Mouse (Mus musculus): ENCODE results near the gene Frg2f1.

DNA sequence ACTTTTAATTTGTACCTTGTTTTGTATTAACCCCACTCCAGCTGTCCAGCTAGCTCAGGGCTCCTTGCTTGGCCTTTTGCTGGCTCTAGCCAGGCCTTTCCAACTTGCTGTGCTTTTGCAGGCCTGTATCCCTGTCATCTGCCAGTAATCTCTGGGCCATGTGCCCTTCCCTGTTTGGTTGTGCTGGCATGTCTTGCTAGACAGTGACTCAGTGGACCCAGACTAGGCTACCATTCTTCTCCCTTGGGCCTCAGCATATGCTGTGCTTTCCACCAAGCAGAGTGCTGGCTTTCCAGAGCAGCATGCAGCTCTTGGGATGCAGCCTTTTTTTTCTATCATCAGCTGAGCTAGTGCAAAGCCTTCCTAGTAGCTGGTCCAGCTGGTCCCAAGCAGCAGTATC is 23.8 kb upstream of the Frg2f1 start:
- no peak for TF ChIP-seq POLR2A (IDR thresholded peaks at IDR 0.05; ENCODE audit: borderline replicate concordance, extremely low read depth, low read depth, low read length)
- TF ChIP-seq CTCF (IDR thresholded peaks at IDR 0.05; ENCODE audit: insufficient read depth, low read length), result no peak
